Mouse (Mus musculus): ENCODE data around the gene Cmtr2.

Gene Cmtr2

DNA sequence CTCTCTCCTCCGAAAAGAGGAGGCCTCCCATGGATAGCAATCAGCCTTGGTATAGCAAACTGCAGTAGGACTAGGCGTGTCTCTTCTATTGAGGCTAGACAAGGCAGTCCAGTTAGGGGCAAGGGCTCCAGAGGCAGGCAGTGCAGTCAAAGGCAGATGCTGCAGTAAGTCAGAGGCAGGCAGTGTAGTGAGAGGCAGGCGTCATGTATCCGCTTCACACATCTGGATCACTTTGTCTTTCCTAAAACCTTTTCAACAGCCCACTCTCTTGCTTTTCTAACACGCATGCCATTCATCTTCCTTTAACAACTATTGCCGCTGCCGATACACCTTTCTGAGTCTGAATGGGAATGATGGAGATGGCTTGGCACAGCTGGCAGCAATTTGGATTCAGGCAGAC is at the start of gene Cmtr2:
Gene Cmtr2, plus strand, starts transcription at position 301 of the 400 bp plus-strand sequence.
- no peak for DNase-seq

DNA sequence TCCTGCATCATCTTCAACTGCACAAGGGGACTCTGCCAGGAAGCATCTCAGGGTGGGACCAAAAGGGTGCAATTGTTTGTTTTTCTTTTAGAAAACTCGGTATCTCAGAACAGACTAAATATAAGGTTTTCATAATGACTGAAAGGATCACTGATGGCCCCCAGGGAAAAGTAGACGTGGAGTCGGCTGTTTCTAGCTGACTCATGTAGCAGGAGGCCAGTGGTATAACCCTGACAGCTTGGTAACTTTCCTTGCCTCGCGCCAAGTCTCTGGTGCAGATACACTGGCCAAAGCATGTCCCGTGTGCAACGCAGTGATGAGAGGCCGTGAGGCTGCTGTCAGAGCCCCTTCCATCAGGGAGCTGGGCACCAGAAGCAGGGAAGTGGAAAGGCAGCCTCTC is 49.2 kb upstream of the Cmtr2 start:
- DNase-seq, result no peak

DNA sequence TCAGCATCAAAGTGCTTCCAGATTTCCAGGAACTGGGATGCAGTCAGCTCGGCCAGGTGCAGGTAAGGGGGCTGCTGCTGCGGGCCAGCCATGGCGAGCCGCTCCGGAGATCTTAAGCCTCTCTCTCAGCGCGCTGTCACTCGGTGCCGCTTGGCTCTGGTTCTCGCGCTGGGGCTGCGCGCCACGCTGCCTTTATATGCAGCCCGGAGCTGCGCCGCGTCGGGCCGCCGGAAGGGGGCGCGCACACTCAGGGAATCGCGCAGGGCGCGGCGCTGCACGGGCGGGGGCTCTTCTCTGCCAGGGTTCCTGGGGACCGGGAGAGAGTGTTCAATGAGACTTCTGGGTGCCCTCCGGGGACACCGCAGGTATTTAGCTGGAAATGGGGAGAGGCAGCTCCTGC is 47.4 kb upstream of the Cmtr2 start, which contains the start of gene Calb2:
Gene Calb2, minus strand, starts transcription at position 165 of the 400 bp plus-strand sequence.
- peak; percentile 85 for DNase-seq

- DNase-seq, result no peak
Observed at GRCm38 (mm10) chr8:110172161-110172560, 43.3 kb upstream of the Cmtr2 start.

GRCm38 (mm10) chr8:110174826-110175225 is 40.6 kb upstream of the Cmtr2 start:
- DNase-seq, result no peak

- DNase-seq, result peak; percentile 39
Observed at GRCm38 (mm10) chr8:110177359-110178155, 37.9 kb upstream of the Cmtr2 start.

DNA sequence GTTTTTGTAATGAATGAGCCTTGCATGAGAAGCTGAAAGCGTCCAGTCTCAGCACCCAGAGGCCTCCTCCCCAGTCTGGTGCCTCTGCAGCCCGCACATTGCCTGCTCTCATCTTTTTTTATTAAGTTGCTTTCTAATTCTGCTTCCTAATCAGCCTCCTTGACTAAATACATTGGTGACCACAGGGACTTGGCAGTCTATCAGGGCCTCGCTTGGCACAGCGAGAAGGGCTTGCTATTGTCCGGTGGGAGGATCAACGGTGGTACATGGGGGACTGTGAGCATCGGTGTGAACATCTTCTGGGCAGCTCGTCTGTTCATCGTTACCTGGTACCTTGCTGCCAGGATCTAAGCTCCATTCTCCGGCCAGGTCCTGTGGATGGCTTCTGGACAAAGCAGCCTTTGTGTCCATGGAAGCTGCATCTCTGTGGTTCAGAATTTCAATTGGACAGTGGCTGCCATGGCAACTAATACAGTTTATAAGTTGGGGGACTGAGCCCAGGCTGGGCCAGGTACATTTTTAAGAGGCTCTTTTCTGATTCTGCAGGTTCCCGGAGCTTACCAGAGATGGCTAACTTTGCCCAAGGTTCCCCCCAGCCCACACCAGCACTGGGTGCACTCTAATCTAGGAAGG is 32.6 kb upstream of the Cmtr2 start:
- no peak for DNase-seq

- no peak for DNase-seq
Observed at GRCm38 (mm10) chr8:110183748-110184147, 31.7 kb upstream of the Cmtr2 start.

GRCm38 (mm10) chr8:110185538-110185937 is 29.9 kb upstream of the Cmtr2 start:
- no peak for DNase-seq

DNA sequence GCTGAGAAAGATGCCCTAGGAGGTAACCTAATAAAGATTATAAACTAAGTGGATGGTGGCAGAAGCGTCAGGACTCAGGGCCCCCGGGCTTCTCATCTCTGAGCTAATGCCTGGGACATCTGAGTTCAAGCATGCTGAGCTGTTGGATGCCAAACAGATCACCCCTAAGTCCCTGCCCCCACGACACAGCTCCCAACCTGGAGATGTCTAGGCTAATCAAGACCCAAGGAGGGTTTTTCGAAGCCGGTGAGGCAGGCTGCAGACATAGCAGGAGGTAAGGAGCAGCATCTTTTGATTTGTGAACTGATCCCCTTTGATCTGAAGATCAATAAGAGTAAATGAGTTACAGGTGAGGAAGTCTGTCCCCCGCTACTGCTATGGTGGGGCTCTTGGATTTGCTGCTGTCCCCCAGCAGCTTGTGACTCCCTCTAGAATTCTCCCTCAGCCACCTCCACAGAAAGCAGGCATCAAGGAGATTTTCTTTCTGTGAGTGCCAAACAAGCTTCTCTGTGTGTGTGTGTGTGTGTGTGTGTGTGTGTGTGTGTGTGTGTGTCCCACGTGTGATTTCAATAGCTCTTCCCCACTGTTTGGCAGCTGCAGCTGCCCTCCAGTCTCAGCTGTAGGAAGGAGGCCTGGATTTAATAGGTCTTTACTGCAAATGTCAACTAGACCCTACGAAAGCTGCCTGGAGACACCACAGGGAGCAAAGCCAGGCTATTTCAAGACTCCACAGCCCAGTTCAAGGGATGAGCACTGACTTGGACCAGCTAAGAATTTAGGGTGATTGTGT is 26.3 kb upstream of the Cmtr2 start:
- DNase-seq, result peak; percentile 33

- no peak for DNase-seq
Observed at GRCm38 (mm10) chr8:110196678-110197077, 18.8 kb upstream of the Cmtr2 start.

GRCm38 (mm10) chr8:110201806-110202205 is 13.7 kb upstream of the Cmtr2 start:
- DNase-seq, result no peak

- no peak for DNase-seq
Observed at GRCm38 (mm10) chr8:110216253-110216652, 788 bp downstream of the Cmtr2 start.

GRCm38 (mm10) chr8:110217198-110217597 is 1.7 kb downstream of the Cmtr2 start:
- no peak for DNase-seq

DNA sequence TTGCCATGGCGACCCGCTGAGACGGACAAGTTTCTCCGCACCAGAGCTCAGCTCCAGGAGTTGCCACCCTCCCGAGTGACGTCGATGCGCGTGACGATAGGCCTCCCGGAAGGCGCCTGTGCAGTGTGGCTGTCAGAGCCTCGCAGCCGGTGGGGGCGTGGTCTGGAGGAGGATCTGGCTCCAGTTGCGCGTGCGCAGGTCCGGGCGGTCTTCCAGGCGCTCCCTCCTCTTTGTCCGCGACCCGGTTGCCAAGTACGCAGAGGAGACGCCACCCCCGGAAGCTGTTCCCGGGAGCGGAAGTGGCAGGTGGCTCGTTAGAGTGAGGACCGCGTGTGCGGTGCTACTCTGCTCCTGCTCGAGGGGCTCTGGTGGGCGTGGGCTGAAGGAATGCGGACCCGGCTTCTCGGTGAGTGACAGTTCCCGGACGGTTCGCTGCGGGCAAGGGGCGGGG is 2.2 kb downstream of the Cmtr2 start:
- peak; percentile 100 for DNase-seq

GRCm38 (mm10) chr8:110218511-110218910 is 3.0 kb downstream of the Cmtr2 start:
- DNase-seq, result no peak

DNA sequence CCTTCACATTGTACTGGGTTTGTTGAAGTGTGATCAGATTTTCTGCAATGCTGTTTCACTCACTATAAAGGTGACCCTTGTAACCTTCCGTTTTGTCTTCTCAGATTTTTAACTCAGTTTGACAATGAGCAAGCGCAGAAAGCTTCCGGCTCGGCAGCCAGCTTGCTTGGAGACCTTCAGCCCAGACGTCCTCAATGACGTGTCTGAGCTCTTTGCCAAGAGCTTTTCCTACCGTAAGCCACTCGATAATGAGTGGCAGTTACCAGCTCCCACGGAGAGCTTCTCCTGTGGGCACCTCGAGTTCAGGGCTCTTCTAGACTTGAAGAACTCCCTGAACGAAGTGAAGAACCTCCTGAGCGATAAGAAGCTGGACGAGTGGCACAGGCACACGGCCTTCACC is 5.5 kb downstream of the Cmtr2 start:
- no peak for DNase-seq

DNA sequence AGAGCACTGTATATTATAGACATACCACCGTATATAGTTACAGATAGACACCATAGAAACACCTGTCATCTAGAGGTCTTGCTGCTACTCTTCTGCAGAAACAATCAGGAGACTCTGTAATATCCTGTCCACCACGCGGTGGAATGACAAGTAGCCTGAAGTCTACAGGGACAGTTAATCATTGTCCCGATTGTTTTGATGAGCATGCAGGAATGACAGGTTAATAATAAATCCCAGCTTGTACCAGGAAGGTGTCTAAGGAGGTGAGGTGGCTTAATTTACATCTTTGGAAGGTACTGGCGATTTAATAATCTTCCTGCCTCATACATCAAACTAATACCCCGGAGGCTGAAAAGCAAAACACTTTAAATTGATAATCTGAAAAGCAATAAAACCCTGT is 15.3 kb downstream of the Cmtr2 start:
- no peak for DNase-seq

- DNase-seq, result no peak
Observed at GRCm38 (mm10) chr8:110242278-110243177, 27.1 kb downstream of the Cmtr2 start.

GRCm38 (mm10) chr8:110244566-110244965 is 29.1 kb downstream of the Cmtr2 start:
- no peak for DNase-seq

DNA sequence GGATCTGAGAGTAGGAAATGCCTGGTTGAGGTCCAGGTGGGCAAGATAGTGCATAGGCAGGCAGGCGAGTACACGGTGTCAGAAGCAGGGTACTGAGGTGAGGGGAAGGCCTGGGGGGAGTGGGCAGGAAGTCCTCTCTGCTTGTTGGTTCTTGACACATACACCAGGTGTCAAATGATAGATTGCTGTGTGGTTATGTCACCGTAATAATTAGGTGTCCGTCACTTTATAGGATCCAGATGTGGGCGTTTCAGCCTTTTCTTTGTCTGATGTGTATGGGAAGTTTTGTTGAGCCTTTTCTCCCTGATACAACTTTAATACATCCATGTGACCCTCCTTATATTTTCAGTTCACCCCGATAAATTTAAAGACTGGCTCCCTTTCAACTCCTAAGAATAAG is 31.8 kb downstream of the Cmtr2 start:
- no peak for DNase-seq

GRCm38 (mm10) chr8:110253986-110254385 is 38.5 kb downstream of the Cmtr2 start:
- DNase-seq, result no peak
